Mouse (Mus musculus) lung, embryonic 16.5 days (tissue): ENCODE results near the gene Ces1h. TPM values are rescaled to one million over a fixed set of nuclear protein-coding genes. Genes with fewer than 3 reads are reported as not detected.
A peak's percentile ranks its signal among the peaks of the same experiment; 100 is the strongest.

Source experiments
- ATAC-seq: fragments of 200-750 bp; cut with Nextera tagmentation; 2 replicates; pipeline ENCODE4 v1.8.0; 2017; ENCODE audit warnings: low read depth, mild to moderate bottlenecking, moderate library complexity
- H3K27ac ChIP-seq: fragments of 300-500 bp; sonication (generic); 2 replicates; pipeline ENCODE4 v1.5.1; 2014; ENCODE audit warnings: mild to moderate bottlenecking, control low read depth, low read length
- H3K27me3 ChIP-seq: fragments of 300-500 bp; sonication (generic); 2 replicates; pipeline ENCODE4 v1.6.1; 2014; ENCODE audit warnings: low read depth, low read length, mixed read lengths; ENCODE audit not compliant: control insufficient read depth, insufficient read depth
- H3K36me3 ChIP-seq: fragments of 300-500 bp; sonication (generic); 2 replicates; pipeline ENCODE4 v1.6.1; 2014; ENCODE audit warnings: low read length; ENCODE audit not compliant: control insufficient read depth, insufficient read depth
- H3K4me1 ChIP-seq: fragments of 300-500 bp; sonication (generic); replicated peaks from 2 replicates; pipeline ENCODE4 v1.6.1; 2014; ENCODE audit warnings: low read length, mixed read lengths; ENCODE audit not compliant: control insufficient read depth, insufficient read depth
- H3K4me2 ChIP-seq: fragments of 300-500 bp; sonication (generic); 2 replicates; pipeline ENCODE4 v1.6.1; 2014; ENCODE audit warnings: low read depth, low read length, control low read depth
- H3K4me3 ChIP-seq: fragments of 300-500 bp; sonication (generic); 2 replicates; pipeline ENCODE4 v1.5.1; 2014; ENCODE audit warnings: mild to moderate bottlenecking, low read length, control low read depth
- H3K9ac ChIP-seq: fragments of 300-500 bp; sonication (generic); 2 replicates; pipeline ENCODE4 v1.6.1; 2014; ENCODE audit warnings: low read length, control low read depth
- H3K9me3 ChIP-seq: fragments of 300-500 bp; sonication (generic); 2 replicates; pipeline ENCODE4 v1.6.1; 2016; ENCODE audit warnings: low read length; ENCODE audit not compliant: control insufficient read depth
- WGBS: fragments of 180-500 bp; shearing (Covaris S2); extraction: QIAGEN DNeasy Blood & Tissue Kit; methylation state at CpG from one replicate; pipeline ENCODE4 v1.1.7; 2014; 5-methylcytosine and 5-hydroxymethylcytosine counted together
- polyA plus RNA-seq: library from polyadenylated mRNA; unstranded; fragments of >200 nt; fragmentation: Nextera tagmentation; extraction: Ambion mirVana; gene quantifications from 2 replicates; pipeline ENCODE4 v1.2.1, GENCODE M21; 2015

Ces1h gene
- polyA plus RNA-seq, 1 experiment from 2014 or later: not detected

DNA sequence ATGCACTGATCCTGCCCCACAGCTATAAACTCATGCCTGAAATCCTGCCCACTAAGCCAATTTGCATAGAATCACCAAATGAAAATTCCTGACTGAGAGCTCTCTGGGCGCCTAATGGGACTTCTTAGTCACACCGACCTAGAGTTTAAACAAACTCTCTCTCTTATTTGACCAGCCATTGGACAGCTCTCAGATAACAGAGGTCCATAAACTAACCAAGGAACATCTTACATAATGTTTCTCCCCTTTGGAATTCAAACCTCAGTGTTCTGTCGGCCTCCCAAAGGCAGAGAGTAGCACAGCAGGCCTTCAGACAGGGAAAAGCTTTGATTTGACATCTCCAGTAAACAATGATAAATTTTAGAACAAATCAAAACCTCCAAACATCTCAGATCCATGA, 42.3 kb downstream of the Ces1h start, which contains the start of gene Ces1g:
Gene Ces1g (minus strand): TSS at position 102 of the 400 bp plus-strand sequence.
- Histone ChIP-seq H3K9ac (no peak within 1 kb of the TSS), H3K9me3 (no peaks in the 10 kb centered on the region), H3K36me3 (no peaks in the 10 kb centered on the region), H3K27me3 (no peaks in the 10 kb centered on the region), H3K27ac (no peak within 1 kb of the TSS), H3K4me1 (0 out of 2 replicates have a peak, but pooled peaks cover 2% of the 10 kb centered on the region), H3K4me3 (no peak within 1 kb of the TSS), H3K4me2 (no peak within 1 kb of the TSS)
- 24% methylated on average over 3 of the region's 3 CpGs for WGBS
- ATAC-seq: no peak

DNA sequence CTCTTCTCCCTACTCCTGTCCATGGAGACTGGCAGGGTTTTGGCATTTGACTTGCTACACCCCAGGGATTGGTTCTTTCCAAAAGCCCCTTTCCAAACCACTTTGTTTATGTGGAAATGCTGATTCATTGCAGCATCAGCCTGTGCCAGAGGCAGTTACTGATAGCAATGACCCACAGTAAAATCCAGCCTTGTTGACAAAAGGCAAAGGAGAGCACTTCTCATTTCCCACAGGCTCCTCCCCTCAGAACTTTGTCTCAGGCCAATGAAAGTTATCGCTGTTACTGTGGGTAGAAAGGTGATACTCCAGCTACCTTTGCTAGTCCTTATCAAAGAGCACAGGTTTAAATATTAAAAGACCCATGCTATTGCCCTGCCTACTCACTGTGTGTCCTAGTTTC, 46.8 kb downstream of the Ces1h start:
- no peak overlapping the region for H3K4me3 ChIP-seq
- no peaks in the 10 kb centered on the region for H3K9me3 ChIP-seq
- 0 out of 2 replicates have a peak, but pooled peaks cover 2% of the 10 kb centered on the region for H3K4me1 ChIP-seq
- H3K27ac ChIP-seq: peak overlapping the region; percentile 53
- H3K36me3 ChIP-seq: no peaks in the 10 kb centered on the region
- 58% methylated on average over 1 of the region's 1 CpGs for WGBS
- ATAC-seq: peak; percentile 78
- no peaks in the 10 kb centered on the region for H3K27me3 ChIP-seq
- no peak overlapping the region for H3K9ac ChIP-seq
- H3K4me2 ChIP-seq: no peak overlapping the region

- Histone ChIP-seq H3K4me2 (no peak overlapping the region), H3K27ac (no peak overlapping the region), H3K4me3 (no peak overlapping the region), H3K36me3 (no peaks in the 10 kb centered on the region), H3K27me3 (no peaks in the 10 kb centered on the region), H3K4me1 (0 out of 2 replicates have a peak, but pooled peaks cover 2% of the 10 kb centered on the region), H3K9me3 (no peaks in the 10 kb centered on the region), H3K9ac (no peak overlapping the region)
- ATAC-seq: no peak
- 87% methylated on average over 2 of the region's 2 CpGs for WGBS
These were observed 48.4 kb downstream of the Ces1h start for GRCm38 (mm10) chr8:93331151-93331550.

DNA sequence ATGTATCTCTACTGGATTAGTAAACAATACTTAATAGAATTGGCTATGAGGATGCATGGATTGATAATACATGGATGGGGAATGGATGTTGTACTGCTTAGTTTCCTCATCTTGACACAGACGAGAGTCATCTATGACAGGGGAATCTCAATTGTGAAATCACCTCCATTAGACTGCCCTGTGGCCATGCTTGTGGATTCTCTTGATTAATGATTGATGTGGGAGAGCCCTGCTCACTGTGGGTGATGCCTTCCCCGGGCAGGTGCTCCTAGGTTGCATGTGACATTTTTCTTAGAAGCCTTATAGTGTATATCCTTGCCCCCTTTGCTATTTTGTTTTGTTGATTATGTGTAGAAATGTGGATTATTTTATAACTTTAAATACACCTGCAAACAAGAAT, 54.4 kb downstream of the Ces1h start:
- H3K4me2 ChIP-seq: no peak overlapping the region
- WGBS: 63% methylated on average over 2 of the region's 2 CpGs
- ATAC-seq: no peak
- no peak overlapping the region for H3K9ac ChIP-seq
- no peak overlapping the region for H3K4me3 ChIP-seq
- no peaks in the 10 kb centered on the region for H3K9me3 ChIP-seq
- no peak overlapping the region for H3K27ac ChIP-seq
- no peaks in the 10 kb centered on the region for H3K4me1 ChIP-seq
- H3K27me3 ChIP-seq: no peaks in the 10 kb centered on the region
- no peaks in the 10 kb centered on the region for H3K36me3 ChIP-seq

DNA sequence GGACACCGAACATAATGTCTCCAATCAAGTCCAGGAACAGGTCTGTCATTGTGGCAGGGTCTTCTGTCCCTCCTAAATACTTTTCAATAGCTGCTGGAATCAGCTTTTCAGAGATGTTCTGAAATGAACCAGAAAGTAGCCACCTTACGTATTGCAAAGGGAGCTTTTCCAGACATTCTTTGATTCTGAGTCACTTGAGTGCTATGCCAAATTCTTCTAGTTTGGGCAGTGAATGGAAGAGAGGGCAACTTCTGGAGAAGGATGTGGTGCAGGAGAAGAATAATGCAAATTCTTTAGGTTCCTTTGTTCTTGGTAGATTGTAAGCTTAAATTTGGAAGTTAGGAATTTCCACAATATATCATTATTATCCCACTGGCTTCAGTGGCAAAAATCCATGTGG, 62.5 kb downstream of the Ces1h start:
- ATAC-seq: no peak
- H3K27me3 ChIP-seq: no peaks in the 10 kb centered on the region
- no peak overlapping the region for H3K9ac ChIP-seq
- no peaks in the 10 kb centered on the region for H3K9me3 ChIP-seq
- H3K27ac ChIP-seq: no peak overlapping the region
- WGBS: 72% methylated on average over 2 of the region's 2 CpGs
- H3K36me3 ChIP-seq: no peaks in the 10 kb centered on the region
- H3K4me1 ChIP-seq: no peaks in the 10 kb centered on the region
- no peak overlapping the region for H3K4me2 ChIP-seq
- no peak overlapping the region for H3K4me3 ChIP-seq

DNA sequence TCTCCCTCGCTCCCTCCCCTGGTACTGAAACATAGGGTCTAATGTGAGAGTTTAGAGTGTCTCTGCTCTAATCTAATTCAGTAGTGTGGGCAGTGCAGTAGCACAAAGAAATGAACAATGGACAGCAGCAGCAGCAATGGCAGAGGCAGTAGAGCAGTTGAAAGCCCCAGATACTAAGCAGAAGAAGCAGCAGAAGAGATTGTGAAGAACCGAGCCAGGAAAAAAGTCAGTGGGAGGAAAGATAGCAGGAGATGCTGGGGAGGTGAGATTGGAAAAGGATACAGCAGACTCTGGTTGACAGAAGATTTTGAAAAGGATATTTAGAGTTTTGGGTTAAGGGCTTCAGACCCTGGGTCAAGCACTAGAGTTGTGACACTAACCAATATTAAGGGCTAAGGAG, 64.0 kb downstream of the Ces1h start:
- 77% methylated on average over 2 of the region's 2 CpGs for WGBS

More for the DNA sequence above, 64.0 kb downstream of the Ces1h start:
- H3K27ac ChIP-seq: no peak overlapping the region
- H3K4me3 ChIP-seq: no peak overlapping the region
- H3K9me3 ChIP-seq: no peaks in the 10 kb centered on the region
- ATAC-seq: no peak
- no peaks in the 10 kb centered on the region for H3K27me3 ChIP-seq
- no peaks in the 10 kb centered on the region for H3K36me3 ChIP-seq
- no peak overlapping the region for H3K4me2 ChIP-seq
- no peak overlapping the region for H3K9ac ChIP-seq
- no peaks in the 10 kb centered on the region for H3K4me1 ChIP-seq

Other genes with a start within 250 kb of the Ces1h start
- gene Ces1c, start 248.4 kb downstream of the Ces1h start, polyA plus RNA-seq: 0.67 TPM in 1 of 2 replicates, not detected in the other
- gene Ces1d, start 181.9 kb downstream of the Ces1h start, polyA plus RNA-seq: 89.8 and 109 TPM in 2 replicates
- gene Ces1e, start 150.1 kb downstream of the Ces1h start, polyA plus RNA-seq: 0.26 and 0.45 TPM in 2 replicates
- gene Ces1f, start 100.0 kb downstream of the Ces1h start, polyA plus RNA-seq: 2.5 and 2.6 TPM in 2 replicates
- gene Ces1g, start 42.4 kb downstream of the Ces1h start, polyA plus RNA-seq: 0.20 TPM in 2 replicates
- 0.09 TPM in 1 of 2 replicates, not detected in the other for gene Ces5a, start 156.1 kb upstream of the Ces1h start, polyA plus RNA-seq